Mouse (Mus musculus) kidney, postnatal 0 days (tissue): ENCODE measurements around the gene Cyfip2. TPM values are rescaled to one million over a fixed set of nuclear protein-coding genes. Genes with fewer than 3 reads are reported as not detected.
"Not testable (repeated sequence)": the region's sequence is repeated elsewhere in the genome, so short reads cannot be mapped to it uniquely, and the experiment has no call there.

Experiments used
- ATAC-seq: fragments of 200-750 bp; cut with Nextera tagmentation; replicated peaks from 2 replicates; pipeline ENCODE4 v1.8.0; 2017; ENCODE audit warnings: low read depth, moderate number of reproducible peaks, moderate TSS enrichment, moderate library complexity; ENCODE audit not compliant: low FRiP score
- DNase-seq: peaks from one replicate; pipeline ENCODE4 v3.0.0-alpha.2; 2016; ENCODE audit warnings: low spot score
- H3K27ac ChIP-seq: fragments of 300-500 bp; sonication (generic); 2 replicates; pipeline ENCODE4 v1.5.1; 2014; ENCODE audit warnings: mild to moderate bottlenecking
- H3K27me3 ChIP-seq: fragments of 300-500 bp; sonication (generic); 2 replicates; pipeline ENCODE4 v1.6.1; 2014; ENCODE audit warnings: low read length, mixed read lengths; ENCODE audit not compliant: insufficient read depth
- H3K36me3 ChIP-seq: fragments of 300-500 bp; sonication (generic); 2 replicates; pipeline ENCODE4 v1.6.1; 2014; ENCODE audit warnings: low read length, mixed read lengths; ENCODE audit not compliant: insufficient read depth
- H3K4me1 ChIP-seq: fragments of 300-500 bp; sonication (generic); replicated peaks from 2 replicates; pipeline ENCODE4 v1.6.1; 2014; ENCODE audit warnings: antibody characterized with exemption, low read length, mixed read lengths; ENCODE audit not compliant: insufficient read depth
- H3K4me2 ChIP-seq: fragments of 300-500 bp; sonication (generic); 2 replicates; pipeline ENCODE4 v1.6.1; 2014; ENCODE audit warnings: mild to moderate bottlenecking, low read length, moderate library complexity, mixed read lengths
- H3K4me3 ChIP-seq: fragments of 300-500 bp; sonication (generic); replicated peaks from 2 replicates; pipeline ENCODE4 v1.5.1; 2014; ENCODE audit warnings: low read depth, low read length
- H3K9ac ChIP-seq: fragments of 300-500 bp; sonication (generic); 2 replicates; pipeline ENCODE4 v1.6.1; 2014; ENCODE audit warnings: low read depth, low read length
- H3K9me3 ChIP-seq: fragments of 300-500 bp; sonication (generic); replicated peaks from 2 replicates; pipeline ENCODE4 v1.6.1; 2016; ENCODE audit warnings: low read length, inconsistent platforms, mixed read lengths
- CTCF ChIP-seq: IDR thresholded peaks from 2 replicates; pipeline ENCODE4 v1.5.1; 2016; ENCODE audit warnings: antibody characterized with exemption, low read depth, mild to moderate bottlenecking, moderate library complexity
- WGBS: fragments of 180-500 bp; shearing (Covaris S2); extraction: QIAGEN DNeasy Blood & Tissue Kit; methylation state at CpG from one replicate; pipeline ENCODE4 v1.1.7; 2014; 5-methylcytosine and 5-hydroxymethylcytosine counted together
- polyA plus RNA-seq: library from polyadenylated mRNA; unstranded; fragments of >200 nt; fragmentation: Nextera tagmentation; extraction: Ambion mirVana; gene quantifications from 2 replicates; pipeline ENCODE4 v1.2.1, GENCODE M21; 2015

Cyfip2 gene
- polyA plus RNA-seq, 1 experiment from 2014 or later = 17.4 TPM

DNA sequence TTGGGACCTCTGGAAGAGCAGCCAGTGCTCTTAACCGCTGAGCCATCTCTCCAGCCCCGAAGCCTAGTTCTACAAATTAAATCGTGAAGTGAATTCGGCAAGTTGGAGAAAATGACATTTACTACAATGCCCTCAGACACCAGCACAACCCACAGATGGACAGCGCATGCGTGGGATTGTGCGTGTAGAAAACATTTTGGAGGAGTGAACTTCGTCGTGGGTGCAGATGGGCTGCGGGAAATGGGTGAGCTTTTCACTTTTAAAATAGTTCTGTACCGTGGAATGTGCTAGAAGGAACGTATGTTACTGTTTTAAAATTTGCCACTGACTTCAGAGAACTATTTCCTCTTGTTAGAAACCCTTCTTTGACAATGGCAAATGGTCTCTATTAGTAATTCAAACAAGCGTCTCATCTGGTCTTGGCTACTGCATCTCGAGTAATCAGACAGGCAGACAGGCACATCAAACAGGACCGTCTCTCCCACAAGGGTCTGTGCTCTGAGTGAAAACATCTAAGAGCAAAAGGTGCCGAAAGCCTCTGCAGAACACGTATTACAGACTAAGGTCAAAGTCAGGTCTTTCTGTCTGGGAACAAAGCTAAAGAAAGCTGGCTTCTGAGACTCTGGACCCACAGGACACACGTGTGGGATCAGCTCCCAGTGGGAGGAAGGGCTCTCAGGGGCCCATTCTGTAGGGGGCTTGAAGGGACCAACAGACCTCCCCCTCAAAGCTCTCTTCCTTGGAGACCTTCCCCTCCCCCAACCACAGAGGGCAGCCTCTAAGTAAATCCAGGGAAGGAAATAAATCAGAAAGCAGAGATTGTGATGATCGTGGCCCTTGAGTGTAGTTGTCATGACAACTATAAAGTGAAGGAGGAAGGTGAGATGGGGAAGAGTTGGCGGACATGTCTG is 110.8 kb downstream of the Cyfip2 start:
- DNase-seq (peak; percentile 15), ATAC-seq (no peak)
- TF ChIP-seq CTCF = no peak
- WGBS = 38% methylated on average over 20 of the region's 20 CpGs
- Histone ChIP-seq H3K36me3 (no peaks in the 10 kb centered on the region), H3K4me1 (peaks cover 15% of the 10 kb centered on the region; the same call in 1 of the 2 replicates), H3K9me3 (no peaks in the 10 kb centered on the region), H3K4me3 (no peak overlapping the region), H3K4me2 (no peak overlapping the region), H3K27ac (no peak overlapping the region), H3K9ac (no peak overlapping the region), H3K27me3 (no peaks in the 10 kb centered on the region)

DNA sequence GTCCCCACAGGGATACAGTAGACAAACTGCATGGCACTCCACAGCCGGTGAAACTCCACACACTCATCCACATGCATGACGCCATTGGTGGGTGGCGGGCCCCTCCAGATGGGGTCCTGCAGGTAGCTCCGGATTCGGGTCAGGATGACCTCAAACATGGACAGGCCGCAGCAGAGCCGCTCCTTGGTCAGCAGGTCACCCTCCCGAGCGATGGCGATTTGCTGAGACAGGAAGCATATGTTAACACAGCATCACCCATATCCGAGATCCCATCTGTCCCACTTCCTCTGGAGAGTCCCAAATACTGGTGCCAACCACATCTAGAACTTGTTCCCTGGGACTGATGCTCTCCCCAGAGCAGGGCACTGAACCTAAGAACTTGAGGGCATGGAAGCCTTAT is 112.0 kb downstream of the Cyfip2 start:
- ATAC-seq = no peak
- peaks cover 15% of the 10 kb centered on the region; the same call in 1 of the 2 replicates for H3K4me1 ChIP-seq
- no peaks in the 10 kb centered on the region for H3K9me3 ChIP-seq
- H3K9ac ChIP-seq = no peak overlapping the region
- no peak overlapping the region for H3K27ac ChIP-seq
- no peak for TF ChIP-seq CTCF
- no peak overlapping the region for H3K4me2 ChIP-seq
- H3K4me3 ChIP-seq = no peak overlapping the region
- 72% methylated on average over 11 of the region's 11 CpGs for WGBS
- no peaks in the 10 kb centered on the region for H3K27me3 ChIP-seq
- 0 out of 2 replicates have a peak, but pooled peaks cover 6% of the 10 kb centered on the region for H3K36me3 ChIP-seq
- no peak for DNase-seq

DNA sequence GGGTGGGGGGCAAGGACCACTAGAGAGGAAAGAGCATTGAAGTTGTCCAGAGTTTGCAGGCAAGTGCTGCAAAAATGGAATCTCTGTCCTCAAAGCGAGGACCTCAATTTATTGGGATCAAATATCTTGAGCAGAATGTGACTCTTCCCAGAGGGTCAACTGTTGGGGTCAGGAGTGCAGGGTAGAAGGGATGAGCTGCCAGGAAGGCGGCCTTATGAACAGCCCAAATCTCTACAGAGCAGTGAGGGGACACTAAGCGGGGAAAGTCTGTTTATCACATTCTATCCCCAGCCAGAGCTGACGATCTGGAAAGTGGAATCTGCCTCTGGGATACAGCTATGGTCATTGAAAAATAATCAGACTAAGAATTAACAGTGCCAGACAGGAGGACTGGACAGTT is 118.5 kb downstream of the Cyfip2 start:
- no peaks in the 10 kb centered on the region for H3K9me3 ChIP-seq

GRCm38 (mm10) chr11:46188283-46188682 is 124.4 kb downstream of the Cyfip2 start:
- Histone ChIP-seq H3K36me3 (no peaks in the 10 kb centered on the region), H3K9ac (no peak overlapping the region), H3K27ac (no peak overlapping the region), H3K9me3 (no peaks in the 10 kb centered on the region), H3K27me3 (no peaks in the 10 kb centered on the region), H3K4me3 (no peak overlapping the region), H3K4me1 (no peaks in the 10 kb centered on the region), H3K4me2 (no peak overlapping the region)
- TF ChIP-seq CTCF = no peak
- WGBS = 67% methylated on average over 2 of the region's 2 CpGs
- DNase-seq = no peak
- ATAC-seq = no peak

More for the DNA sequence above, 118.5 kb downstream of the Cyfip2 start:
- WGBS = 48% methylated on average over 4 of the region's 4 CpGs
- H3K4me1 ChIP-seq = no peaks in the 10 kb centered on the region
- H3K4me2 ChIP-seq = no peak overlapping the region
- no peak overlapping the region for H3K27ac ChIP-seq
- DNase-seq = peak; percentile 25
- no peak overlapping the region for H3K9ac ChIP-seq
- no peak for TF ChIP-seq CTCF
- H3K36me3 ChIP-seq = 0 out of 2 replicates have a peak, but pooled peaks cover 6% of the 10 kb centered on the region
- H3K27me3 ChIP-seq = no peaks in the 10 kb centered on the region
- no peak overlapping the region for H3K4me3 ChIP-seq
- no peak for ATAC-seq

DNA sequence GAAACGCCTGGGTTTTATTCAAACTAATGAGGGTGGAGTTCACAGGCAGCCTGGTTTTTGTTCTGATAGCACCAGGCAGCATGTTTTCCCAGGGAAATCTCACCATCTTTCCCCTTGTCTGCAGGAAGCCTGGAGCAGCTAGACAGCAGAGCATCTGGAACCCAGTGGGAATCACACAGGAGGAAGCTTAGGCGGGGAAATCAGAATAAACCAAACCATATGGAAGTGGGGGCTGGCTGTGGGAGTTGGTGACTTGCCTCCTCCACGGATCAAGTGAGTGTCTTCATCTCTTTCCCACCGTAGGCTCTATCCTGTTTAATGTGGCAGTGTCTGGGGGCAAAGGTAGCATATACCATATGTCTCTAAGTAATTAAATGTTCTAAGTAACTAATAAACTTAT is 127.2 kb downstream of the Cyfip2 start:
- Histone ChIP-seq H3K9ac (no peak overlapping the region), H3K9me3 (no peaks in the 10 kb centered on the region), H3K4me1 (no peaks in the 10 kb centered on the region), H3K36me3 (no peaks in the 10 kb centered on the region), H3K27me3 (no peaks in the 10 kb centered on the region), H3K4me2 (no peak overlapping the region), H3K4me3 (no peak overlapping the region), H3K27ac (no peak overlapping the region)
- no peak for TF ChIP-seq CTCF
- ATAC-seq (no peak), DNase-seq (no peak)
- WGBS = 17% methylated on average over 4 of the region's 4 CpGs

- 81% methylated on average over 3 of the region's 3 CpGs for WGBS
- no peak overlapping the region for H3K27ac ChIP-seq
- no peak overlapping the region for H3K9ac ChIP-seq
- no peak overlapping the region for H3K4me2 ChIP-seq
- H3K9me3 ChIP-seq = no peaks in the 10 kb centered on the region
- no peaks in the 10 kb centered on the region for H3K27me3 ChIP-seq
- no peak overlapping the region for H3K4me3 ChIP-seq
- H3K36me3 ChIP-seq = no peaks in the 10 kb centered on the region
- no peak for TF ChIP-seq CTCF
- ATAC-seq (no peak), DNase-seq (no peak)
- no peaks in the 10 kb centered on the region for H3K4me1 ChIP-seq
Measured at GRCm38 (mm10) chr11:46184946-46185345, 127.7 kb downstream of the Cyfip2 start.

DNA sequence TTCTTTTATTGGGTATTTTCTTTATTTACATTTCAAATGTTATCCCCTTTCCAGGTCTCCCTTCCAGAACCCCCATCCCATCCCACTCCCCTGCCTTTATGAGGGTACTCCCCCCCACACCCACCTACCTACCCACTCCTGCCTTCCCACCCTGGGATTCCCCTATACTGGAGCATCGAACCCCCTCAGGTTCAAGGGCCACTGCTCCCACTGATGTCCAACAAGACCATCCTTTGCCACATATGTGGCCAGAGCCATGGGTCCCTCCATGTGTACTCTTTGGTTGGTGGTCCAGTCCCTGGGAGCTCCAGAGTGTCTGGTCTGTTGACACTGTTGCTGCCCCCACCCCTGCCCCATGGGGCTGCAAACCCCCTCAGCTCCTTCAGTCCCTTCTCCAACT is 130.6 kb downstream of the Cyfip2 start:
- H3K27ac ChIP-seq, ATAC-seq, H3K4me1 ChIP-seq, H3K27me3 ChIP-seq, H3K4me3 ChIP-seq, H3K9ac ChIP-seq, H3K9me3 ChIP-seq, H3K4me2 ChIP-seq, DNase-seq, H3K36me3 ChIP-seq: not testable (repeated sequence)
- 100% methylated on average over 1 of the region's 1 CpGs for WGBS
